Mouse (Mus musculus) heart, embryonic 15.5 days (tissue): ENCODE results near the gene Gpatch1. TPM values are rescaled to one million over a fixed set of nuclear protein-coding genes. Genes with fewer than 3 reads are reported as not detected.

Source experiments
- ATAC-seq: fragments of 200-750 bp; cut with Nextera tagmentation; replicated peaks from 2 replicates; pipeline ENCODE4 v1.8.0; 2017; ENCODE audit warnings: low read depth, moderate TSS enrichment; ENCODE audit not compliant: insufficient number of reproducible peaks, insufficient read depth, low FRiP score
- H3K27ac ChIP-seq: fragments of 300-500 bp; sonication (generic); 2 replicates; pipeline ENCODE4 v1.5.1; 2015; ENCODE audit warnings: mild to moderate bottlenecking, inconsistent platforms
- H3K27me3 ChIP-seq: fragments of 300-500 bp; sonication (generic); 2 replicates; pipeline ENCODE4 v1.6.1; 2015; ENCODE audit warnings: inconsistent platforms
- H3K36me3 ChIP-seq: fragments of 300-500 bp; sonication (generic); 2 replicates; pipeline ENCODE4 v1.6.1; 2015; ENCODE audit warnings: mild to moderate bottlenecking, inconsistent platforms
- H3K4me1 ChIP-seq: fragments of 300-500 bp; sonication (generic); replicated peaks from 2 replicates; pipeline ENCODE4 v1.6.1; 2015; ENCODE audit warnings: inconsistent platforms
- H3K4me2 ChIP-seq: fragments of 300-500 bp; sonication (generic); 2 replicates; pipeline ENCODE4 v1.6.1; 2015; ENCODE audit warnings: inconsistent platforms, mild to moderate bottlenecking, moderate library complexity
- H3K4me3 ChIP-seq: fragments of 300-500 bp; sonication (generic); 2 replicates; pipeline ENCODE4 v1.5.1; 2015; ENCODE audit warnings: mild to moderate bottlenecking, inconsistent platforms
- H3K9ac ChIP-seq: fragments of 300-500 bp; sonication (generic); 2 replicates; pipeline ENCODE4 v1.6.1; 2015; ENCODE audit warnings: mild to moderate bottlenecking, inconsistent platforms
- H3K9me3 ChIP-seq: fragments of 300-500 bp; sonication (generic); replicated peaks from 2 replicates; pipeline ENCODE4 v1.6.1; 2016; ENCODE audit warnings: inconsistent platforms
- WGBS: fragments of 180-500 bp; shearing (Covaris S2); methylation state at CpG from one replicate; pipeline ENCODE4 v1.1.7; 2015; ENCODE audit warnings: mixed read lengths; 5-methylcytosine and 5-hydroxymethylcytosine counted together
- polyA plus RNA-seq: library from polyadenylated mRNA; unstranded; fragments of >200 nt; fragmentation: Nextera tagmentation; extraction: Ambion mirVana; gene quantifications from 2 replicates; pipeline ENCODE4 v1.2.1, GENCODE M21; 2015

Gene Gpatch1
- 10.3 and 11.8 TPM in 2 replicates for polyA plus RNA-seq

- 1% methylated on average over 39 of the region's 39 CpGs for WGBS
- peak within 1 kb of the TSS; percentile 69 for H3K4me2 ChIP-seq
- H3K4me1 ChIP-seq, result peaks cover 14% of the 10 kb centered on the region
- H3K9ac ChIP-seq, result peak within 1 kb of the TSS; percentile 84
- H3K9me3 ChIP-seq, result no peaks in the 10 kb centered on the region
- no peaks in the 10 kb centered on the region for H3K27me3 ChIP-seq
- peak within 1 kb of the TSS; percentile 77 for H3K27ac ChIP-seq
- peak within 1 kb of the TSS; percentile 84 for H3K4me3 ChIP-seq
- ATAC-seq, result peak; percentile 66; the same call in 1 of the 2 replicates
- H3K36me3 ChIP-seq, result no peaks in the 10 kb centered on the region
Observed at GRCm38 (mm10) chr7:35317729-35318609, at the start of gene Gpatch1. Gpatch1 (minus strand) TSS chr7:35318440.

- Histone ChIP-seq H3K4me2 (no peak overlapping the region), H3K27ac (no peak overlapping the region), H3K27me3 (no peaks in the 10 kb centered on the region), H3K9ac (no peak overlapping the region), H3K9me3 (0 out of 2 replicates have a peak, but pooled peaks cover 5% of the 10 kb centered on the region), H3K4me3 (no peak overlapping the region), H3K4me1 (peaks cover 19% of the 10 kb centered on the region), H3K36me3 (no peaks in the 10 kb centered on the region)
- WGBS, result 59% methylated on average over 12 of the region's 12 CpGs
- ATAC-seq, result no peak
Observed at GRCm38 (mm10) chr7:35365161-35365910, 47.1 kb upstream of the Gpatch1 start.

DNA sequence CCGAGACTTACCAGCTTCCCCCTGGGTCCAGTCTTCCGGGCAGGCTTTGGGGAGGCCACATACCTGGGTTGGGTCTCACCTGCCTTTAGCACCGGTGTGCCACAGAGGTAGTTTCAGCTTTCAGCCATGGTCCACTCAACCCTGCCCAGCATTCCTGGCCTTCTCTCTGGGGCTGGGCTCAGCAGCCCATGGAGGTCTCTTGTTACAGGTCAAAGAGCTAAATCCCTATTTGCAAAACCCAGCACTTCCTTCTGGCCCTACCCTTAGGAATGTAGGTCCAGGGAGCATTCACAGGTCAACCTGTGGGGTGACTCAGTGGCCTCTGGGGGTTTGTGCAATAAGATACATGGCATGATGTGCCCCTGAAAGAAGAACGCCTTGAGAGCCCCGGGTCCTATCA, 44.6 kb upstream of the Gpatch1 start:
- Histone ChIP-seq H3K27ac (no peak overlapping the region), H3K9ac (no peak overlapping the region), H3K4me3 (no peak overlapping the region), H3K4me1 (peaks cover 19% of the 10 kb centered on the region), H3K4me2 (no peak overlapping the region), H3K9me3 (no peaks in the 10 kb centered on the region), H3K36me3 (no peaks in the 10 kb centered on the region), H3K27me3 (no peaks in the 10 kb centered on the region)
- WGBS, result 70% methylated on average over 5 of the region's 5 CpGs
- no peak for ATAC-seq

DNA sequence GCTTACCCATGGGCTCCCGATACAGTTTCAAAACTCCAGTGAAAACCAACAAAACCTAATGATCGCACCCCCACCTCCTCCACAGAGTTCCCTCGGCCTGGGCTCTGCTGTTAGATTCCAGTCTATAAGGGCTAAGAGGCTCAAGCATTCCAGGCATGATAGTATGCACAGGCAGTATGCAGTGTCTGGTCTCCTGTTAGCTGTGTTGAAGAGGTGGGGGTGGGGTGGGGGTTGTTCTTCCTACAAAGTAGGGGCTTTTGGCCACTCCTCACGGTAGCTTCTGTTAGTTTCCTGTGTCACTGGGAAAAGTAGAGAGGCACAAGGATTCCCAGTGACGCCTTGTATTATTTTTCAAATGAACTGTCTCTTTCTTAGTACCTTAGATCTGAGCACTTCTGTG, 44.0 kb upstream of the Gpatch1 start:
- Histone ChIP-seq H3K4me3 (no peak overlapping the region), H3K27ac (no peak overlapping the region), H3K9ac (no peak overlapping the region), H3K4me2 (no peak overlapping the region), H3K9me3 (no peaks in the 10 kb centered on the region), H3K4me1 (peaks cover 19% of the 10 kb centered on the region), H3K36me3 (no peaks in the 10 kb centered on the region), H3K27me3 (no peaks in the 10 kb centered on the region)
- WGBS, result 38% methylated on average over 5 of the region's 5 CpGs
- ATAC-seq, result no peak

GRCm38 (mm10) chr7:35357621-35358020, 39.4 kb upstream of the Gpatch1 start:
- H3K9ac ChIP-seq, result no peak overlapping the region
- H3K27ac ChIP-seq, result no peak overlapping the region
- WGBS, result 79% methylated on average over 12 of the region's 12 CpGs
- no peak overlapping the region for H3K4me3 ChIP-seq
- no peaks in the 10 kb centered on the region for H3K27me3 ChIP-seq
- ATAC-seq, result no peak
- no peak overlapping the region for H3K4me2 ChIP-seq
- no peaks in the 10 kb centered on the region for H3K36me3 ChIP-seq
- no peaks in the 10 kb centered on the region for H3K9me3 ChIP-seq
- H3K4me1 ChIP-seq, result peaks cover 9% of the 10 kb centered on the region

- no peak overlapping the region for H3K27ac ChIP-seq
- WGBS, result 54% methylated on average over 5 of the region's 5 CpGs
- H3K36me3 ChIP-seq, result no peaks in the 10 kb centered on the region
- no peak for ATAC-seq
- H3K9ac ChIP-seq, result no peak overlapping the region
- no peaks in the 10 kb centered on the region for H3K27me3 ChIP-seq
- no peaks in the 10 kb centered on the region for H3K4me1 ChIP-seq
- H3K4me3 ChIP-seq, result no peak overlapping the region
- H3K4me2 ChIP-seq, result no peak overlapping the region
- H3K9me3 ChIP-seq, result no peaks in the 10 kb centered on the region
Observed at GRCm38 (mm10) chr7:35355303-35355872, 37.1 kb upstream of the Gpatch1 start.

- Histone ChIP-seq H3K4me3 (no peak overlapping the region), H3K27ac (no peak overlapping the region), H3K4me2 (no peak overlapping the region), H3K4me1 (no peaks in the 10 kb centered on the region), H3K27me3 (no peaks in the 10 kb centered on the region), H3K36me3 (no peaks in the 10 kb centered on the region), H3K9me3 (no peaks in the 10 kb centered on the region), H3K9ac (no peak overlapping the region)
- WGBS, result 94% methylated on average over 15 of the region's 15 CpGs
- no peak for ATAC-seq
Observed at GRCm38 (mm10) chr7:35353306-35353705, 35.1 kb upstream of the Gpatch1 start.

- 82% methylated on average over 3 of the region's 3 CpGs for WGBS
- Histone ChIP-seq H3K4me3 (no peak overlapping the region), H3K9ac (no peak overlapping the region), H3K27ac (no peak overlapping the region), H3K9me3 (no peaks in the 10 kb centered on the region), H3K4me1 (no peaks in the 10 kb centered on the region), H3K4me2 (no peak overlapping the region), H3K27me3 (no peaks in the 10 kb centered on the region), H3K36me3 (no peaks in the 10 kb centered on the region)
- ATAC-seq, result no peak
Observed at GRCm38 (mm10) chr7:35351155-35351554, 32.9 kb upstream of the Gpatch1 start.

DNA sequence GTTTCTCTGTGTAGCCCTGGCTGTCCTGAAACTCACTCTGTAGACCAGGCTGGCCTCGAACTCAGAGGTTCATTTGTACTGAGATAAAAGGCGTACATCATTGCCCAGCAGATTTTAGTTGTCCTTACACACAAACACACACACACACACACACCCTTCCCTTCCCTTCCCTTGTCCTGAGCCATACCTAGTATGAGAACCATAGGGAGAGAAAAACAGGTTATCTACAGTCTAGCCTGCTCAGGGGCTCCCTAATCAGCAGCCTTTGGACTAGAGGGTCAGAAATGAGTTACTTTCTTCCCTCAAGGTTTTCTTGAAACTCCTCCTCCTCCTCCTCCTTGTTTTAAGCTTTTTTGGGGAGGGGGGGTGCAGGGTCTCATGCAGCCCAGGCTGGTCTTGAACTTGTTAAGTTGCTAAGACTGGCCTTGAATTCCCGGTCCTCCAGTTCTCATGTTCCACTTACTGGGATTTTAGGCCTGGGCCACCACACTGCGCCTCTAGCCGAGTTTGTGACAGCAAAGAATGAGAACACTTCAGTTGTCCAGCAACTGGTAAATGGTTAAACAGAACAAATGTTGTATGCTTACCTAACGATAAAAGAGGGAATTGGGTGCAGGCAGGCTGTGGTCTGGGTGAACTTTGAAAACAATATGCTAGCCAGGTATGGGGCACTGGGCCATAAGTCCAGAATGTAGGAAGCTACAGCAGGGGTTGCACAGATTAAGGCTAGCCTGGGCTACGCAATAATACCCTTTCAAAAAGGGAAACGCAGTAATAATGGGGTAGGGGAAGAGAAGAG, 31.8 kb upstream of the Gpatch1 start:
- no peak overlapping the region for H3K4me2 ChIP-seq
- H3K27ac ChIP-seq, result no peak overlapping the region
- no peak overlapping the region for H3K9ac ChIP-seq
- no peak overlapping the region for H3K4me3 ChIP-seq
- no peaks in the 10 kb centered on the region for H3K4me1 ChIP-seq
- H3K27me3 ChIP-seq, result no peaks in the 10 kb centered on the region
- no peaks in the 10 kb centered on the region for H3K36me3 ChIP-seq
- no peak for ATAC-seq
- WGBS, result 88% methylated on average over 8 of the region's 8 CpGs
- no peaks in the 10 kb centered on the region for H3K9me3 ChIP-seq

GRCm38 (mm10) chr7:35349022-35349421, 30.8 kb upstream of the Gpatch1 start:
- Histone ChIP-seq H3K4me2 (no peak overlapping the region), H3K9me3 (no peaks in the 10 kb centered on the region), H3K27me3 (no peaks in the 10 kb centered on the region), H3K27ac (no peak overlapping the region), H3K4me3 (no peak overlapping the region), H3K4me1 (no peaks in the 10 kb centered on the region), H3K36me3 (no peaks in the 10 kb centered on the region), H3K9ac (no peak overlapping the region)
- WGBS, result 89% methylated on average over 4 of the region's 4 CpGs
- no peak for ATAC-seq
